Mouse (Mus musculus): ENCODE data around the gene Alas2. TPM values are rescaled to one million over a fixed set of nuclear protein-coding genes. Genes with fewer than 3 reads are reported as not detected.

The Alas2 gene
- total RNA-seq, 2 experiments from 2014 or later, result 10.1 to 11.3 TPM

Small RNA genes lying within 50 kb of the gene (microRNA-seq; reads per million reads assigned to microRNA genes)
- gene Mir3620, result 0 to 0.28 reads per million in 2 experiments

Other genes starting within 250 kb of the Alas2 start
- gene Tmem29, start 88.2 kb upstream of the Alas2 start, total RNA-seq (2021), result 10 to 100 TPM; 49.8 to 54.4 TPM
- 1 to 10 TPM; 1.5 to 2.1 TPM for gene Pfkfb1, start 40.9 kb downstream of the Alas2 start, total RNA-seq (2021)
- gene Apex2, start 42.5 kb downstream of the Alas2 start, total RNA-seq (2021), result 10 to 100 TPM; 14.4 to 20.0 TPM
- gene Tro, start 110.2 kb downstream of the Alas2 start, total RNA-seq (2021), result 100 to 1,000 TPM; 142 to 153 TPM

Measured in layer of hippocampus, postnatal 14 days (tissue).